Mouse (Mus musculus) forebrain, embryonic 12.5 days (tissue): ENCODE data around the gene Spink2. TPM values are rescaled to one million over a fixed set of nuclear protein-coding genes. Genes with fewer than 3 reads are reported as not detected.

Experiments
- ATAC-seq: fragments of 200-750 bp; cut with Nextera tagmentation; 2 replicates; pipeline ENCODE4 v1.8.0; 2017; ENCODE audit warnings: moderate TSS enrichment; ENCODE audit not compliant: low FRiP score
- H3K27ac ChIP-seq: fragments of 300-500 bp; sonication (generic); 2 replicates; pipeline ENCODE4 v1.5.1; 2016; ENCODE audit warnings: mild to moderate bottlenecking
- H3K27me3 ChIP-seq: fragments of 300-500 bp; sonication (generic); 2 replicates; pipeline ENCODE4 v1.6.1; 2016; ENCODE audit warnings: mild to moderate bottlenecking
- H3K36me3 ChIP-seq: fragments of 300-500 bp; sonication (generic); replicated peaks from 2 replicates; pipeline ENCODE4 v1.6.1; 2016; ENCODE audit warnings: mild to moderate bottlenecking
- H3K4me1 ChIP-seq: fragments of 300-500 bp; sonication (generic); 2 replicates; pipeline ENCODE4 v1.6.1; 2016
- H3K4me2 ChIP-seq: fragments of 300-500 bp; sonication (generic); 2 replicates; pipeline ENCODE4 v1.6.1; 2016; ENCODE audit warnings: mild to moderate bottlenecking, moderate library complexity
- H3K4me3 ChIP-seq: fragments of 300-500 bp; sonication (generic); replicated peaks from 2 replicates; pipeline ENCODE4 v1.5.1; 2016; ENCODE audit warnings: mild to moderate bottlenecking
- H3K9ac ChIP-seq: fragments of 300-500 bp; sonication (generic); 2 replicates; pipeline ENCODE4 v1.6.1; 2016; ENCODE audit warnings: mild to moderate bottlenecking
- H3K9me3 ChIP-seq: fragments of 300-500 bp; sonication (generic); 2 replicates; pipeline ENCODE4 v1.6.1; 2016
- WGBS: fragments of 180-500 bp; shearing (Covaris S2); methylation state at CpG from one replicate; pipeline ENCODE4 v1.1.7; 2016; 5-methylcytosine and 5-hydroxymethylcytosine counted together
- polyA plus RNA-seq: library from polyadenylated mRNA; unstranded; fragments of >200 nt; fragmentation: Nextera tagmentation; extraction: Ambion mirVana; gene quantifications from 2 replicates; pipeline ENCODE4 v1.2.1, GENCODE M21; 2016

Gene Spink2
- polyA plus RNA-seq, 1 experiment from 2014 or later: 0.75 TPM

- Histone ChIP-seq H3K9ac (no peak overlapping the region), H3K36me3 (no peaks in the 10 kb centered on the region), H3K27me3 (peaks cover 8% of the 10 kb centered on the region), H3K4me2 (no peak overlapping the region), H3K27ac (no peak overlapping the region), H3K9me3 (no peaks in the 10 kb centered on the region), H3K4me3 (no peak overlapping the region), H3K4me1 (peaks cover 6% of the 10 kb centered on the region; the same call in 1 of the 2 replicates)
- WGBS: 90% methylated on average over 3 of the region's 3 CpGs
- ATAC-seq: no peak
Observed at GRCm38 (mm10) chr5:77162566-77162965, 48.7 kb downstream of the Spink2 start.

DNA sequence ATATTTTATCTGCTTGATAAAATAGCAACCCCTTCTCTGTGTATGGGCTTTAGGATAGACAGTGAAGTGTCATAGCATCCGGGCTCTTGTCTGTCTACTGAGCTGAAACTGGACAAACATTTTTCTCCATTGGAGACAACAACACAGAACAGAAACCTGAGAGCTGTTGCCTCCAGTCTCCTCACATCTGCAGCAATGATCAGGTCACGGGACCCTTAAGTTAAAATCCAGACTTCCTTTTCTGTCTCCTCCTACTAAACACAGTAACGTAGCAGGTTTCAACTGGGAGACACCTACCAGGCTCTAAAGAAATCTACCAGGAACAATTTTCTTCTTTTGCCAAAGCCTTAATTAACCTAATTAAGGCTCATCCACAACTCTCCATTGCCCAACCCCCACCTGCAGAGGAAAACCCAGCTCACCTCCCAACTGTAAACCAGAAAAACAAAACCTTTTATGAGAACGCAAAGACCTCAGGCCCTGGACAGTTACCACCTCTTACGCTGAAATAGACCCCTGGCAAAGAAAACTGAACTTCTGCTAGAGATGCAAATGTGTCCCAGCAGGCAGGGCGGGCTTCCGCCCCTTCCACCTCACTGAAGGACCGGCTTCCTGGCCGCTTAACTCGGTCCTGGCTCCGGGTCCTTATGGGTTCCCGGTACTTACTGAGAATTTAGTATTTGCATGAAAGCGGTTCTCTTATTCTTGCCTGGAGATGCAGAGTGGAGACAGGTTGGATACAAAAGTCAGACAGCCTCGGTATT, 53.3 kb downstream of the Spink2 start:
- H3K4me1 ChIP-seq: peaks cover 6% of the 10 kb centered on the region; the same call in 1 of the 2 replicates

GRCm38 (mm10) chr5:77156938-77157337, 54.3 kb downstream of the Spink2 start:
- no peak overlapping the region for H3K9ac ChIP-seq
- peaks cover 5% of the 10 kb centered on the region for H3K27me3 ChIP-seq
- no peak overlapping the region for H3K4me2 ChIP-seq
- no peaks in the 10 kb centered on the region for H3K36me3 ChIP-seq
- peaks cover 6% of the 10 kb centered on the region; the same call in 1 of the 2 replicates for H3K4me1 ChIP-seq
- no peaks in the 10 kb centered on the region for H3K9me3 ChIP-seq
- WGBS: 80% methylated on average over 5 of the region's 5 CpGs
- no peak overlapping the region for H3K27ac ChIP-seq
- no peak for ATAC-seq
- H3K4me3 ChIP-seq: no peak overlapping the region

More for the DNA sequence above, 53.3 kb downstream of the Spink2 start:
- Histone ChIP-seq H3K9me3 (no peaks in the 10 kb centered on the region), H3K27ac (no peak overlapping the region), H3K27me3 (peaks cover 5% of the 10 kb centered on the region), H3K36me3 (no peaks in the 10 kb centered on the region), H3K9ac (no peak overlapping the region), H3K4me3 (no peak overlapping the region), H3K4me2 (no peak overlapping the region)
- no peak for ATAC-seq
- WGBS: 35% methylated on average over 14 of the region's 14 CpGs

DNA sequence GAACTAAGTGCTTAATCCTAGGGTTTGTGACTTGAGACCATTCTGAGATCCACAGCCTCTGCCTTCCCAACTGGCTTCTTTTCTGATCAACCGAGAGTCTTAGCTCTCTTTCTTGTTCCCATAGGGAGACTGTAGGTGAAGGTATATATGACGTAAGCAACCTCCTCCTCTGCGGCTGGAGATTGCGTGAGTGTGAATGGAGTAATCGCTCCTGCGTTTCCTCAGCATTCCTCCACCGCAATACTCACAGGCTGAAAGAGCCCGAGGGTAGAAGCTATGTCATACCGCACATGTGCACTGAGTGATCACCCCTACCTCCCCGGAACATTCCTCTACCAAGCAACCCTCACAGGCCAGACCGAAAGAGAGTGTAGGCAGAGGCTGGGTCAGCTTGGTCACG, 55.7 kb downstream of the Spink2 start:
- Histone ChIP-seq H3K27me3 (peaks cover 5% of the 10 kb centered on the region), H3K9me3 (no peaks in the 10 kb centered on the region), H3K4me2 (no peak overlapping the region), H3K9ac (no peak overlapping the region), H3K4me3 (no peak overlapping the region), H3K27ac (no peak overlapping the region), H3K36me3 (no peaks in the 10 kb centered on the region), H3K4me1 (peaks cover 6% of the 10 kb centered on the region; the same call in 1 of the 2 replicates)
- ATAC-seq: no peak
- 92% methylated on average over 12 of the region's 12 CpGs for WGBS

Other genes with a start within 250 kb of the Spink2 start
- 63.5 and 64.3 TPM in 2 replicates for gene Srp72, start 236.8 kb downstream of the Spink2 start, polyA plus RNA-seq
- not detected in 2 replicates for gene Arl9, start 207.4 kb downstream of the Spink2 start, polyA plus RNA-seq
- gene Thegl, start 195.4 kb downstream of the Spink2 start, polyA plus RNA-seq: 0.33 and 0.42 TPM in 2 replicates
- 1.0 and 1.1 TPM in 2 replicates for gene Hopx, start 96.3 kb downstream of the Spink2 start, polyA plus RNA-seq
- 19.7 and 22.2 TPM in 2 replicates for gene Rest, start 54.0 kb upstream of the Spink2 start, polyA plus RNA-seq
- 36.3 and 37.5 TPM in 2 replicates for gene Noa1, start 98.6 kb upstream of the Spink2 start, polyA plus RNA-seq
- 102 and 109 TPM in 2 replicates for gene Polr2b, start 98.7 kb upstream of the Spink2 start, polyA plus RNA-seq
- 28.1 and 28.9 TPM in 2 replicates for gene Igfbp7, start 196.6 kb upstream of the Spink2 start, polyA plus RNA-seq